Mouse (Mus musculus): ENCODE measurements around the gene Fam126b. TPM values are rescaled to one million over a fixed set of nuclear protein-coding genes. Genes with fewer than 3 reads are reported as not detected.
A peak's percentile ranks its signal among the peaks of the same experiment; 100 is the strongest.
"Not testable (repeated sequence)": the region's sequence is repeated elsewhere in the genome, so short reads cannot be mapped to it uniquely, and the experiment has no call there.

The Fam126b gene
- polyA plus RNA-seq, 1 experiment from 2014 or later, result 15.7 TPM

GRCm38 (mm10) chr1:58614424-58614823 is 28.3 kb upstream of the Fam126b start:
- ATAC-seq (ENCODE audit: low FRiP score), result no peak
- Histone ChIP-seq H3K4me2 (replicated peaks) (no peak overlapping the region), H3K4me3 (replicated peaks; ENCODE audit: low read length) (no peak overlapping the region), H3K27ac (no peak overlapping the region), H3K27me3 (ENCODE audit: control insufficient read depth, insufficient read depth, low read length) (no peaks in the 10 kb centered on the region), H3K9me3 (ENCODE audit: control insufficient read depth, low read length) (no peaks in the 10 kb centered on the region), H3K9ac (no peak overlapping the region), H3K36me3 (replicated peaks; ENCODE audit: control insufficient read depth, insufficient read depth) (no peaks in the 10 kb centered on the region), H3K4me1 (replicated peaks; ENCODE audit: control insufficient read depth, insufficient read depth, low read length) (no peaks in the 10 kb centered on the region)
- DNase-seq (ENCODE audit: low spot score), result no peak
- WGBS, result 85% methylated on average over 3 of the region's 3 CpGs

- Histone ChIP-seq H3K27me3 (ENCODE audit: control insufficient read depth, insufficient read depth, low read length) (no peaks in the 10 kb centered on the region), H3K4me3 (replicated peaks; ENCODE audit: low read length) (no peak overlapping the region), H3K27ac (no peak overlapping the region), H3K9ac (no peak overlapping the region), H3K4me2 (replicated peaks) (no peak overlapping the region), H3K36me3 (replicated peaks; ENCODE audit: control insufficient read depth, insufficient read depth) (no peaks in the 10 kb centered on the region), H3K4me1 (replicated peaks; ENCODE audit: control insufficient read depth, insufficient read depth, low read length) (no peaks in the 10 kb centered on the region), H3K9me3 (ENCODE audit: control insufficient read depth, low read length) (no peaks in the 10 kb centered on the region)
- WGBS, result 85% methylated on average over 6 of the region's 6 CpGs
- peak; percentile 49 for DNase-seq (ENCODE audit: low spot score)
- no peak for ATAC-seq (ENCODE audit: low FRiP score)
Observed at GRCm38 (mm10) chr1:58613786-58614185, 27.7 kb upstream of the Fam126b start.

DNA sequence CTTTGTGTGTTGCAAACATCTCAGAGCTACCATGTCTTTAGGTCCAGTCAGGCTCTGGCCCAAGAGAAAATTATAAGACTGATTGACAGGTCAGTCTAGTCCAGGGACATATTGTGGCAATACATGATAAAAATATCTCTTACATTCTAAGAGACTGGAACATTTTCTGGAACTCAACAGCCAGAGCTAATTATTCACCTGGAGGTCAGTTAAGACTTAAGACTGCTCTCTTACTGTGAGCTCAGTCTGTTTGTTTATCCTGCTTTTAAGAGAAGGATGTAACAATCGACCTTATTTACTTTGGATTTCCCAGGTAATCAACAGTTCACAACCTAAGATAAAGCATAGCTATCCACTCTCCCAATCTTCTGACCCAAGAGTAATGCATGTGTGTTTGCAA is 24.5 kb upstream of the Fam126b start:
- Histone ChIP-seq H3K9ac (no peak overlapping the region), H3K27me3 (ENCODE audit: control insufficient read depth, insufficient read depth, low read length) (no peaks in the 10 kb centered on the region), H3K27ac (no peak overlapping the region), H3K9me3 (ENCODE audit: control insufficient read depth, low read length) (no peaks in the 10 kb centered on the region), H3K4me1 (replicated peaks; ENCODE audit: control insufficient read depth, insufficient read depth, low read length) (no peaks in the 10 kb centered on the region), H3K4me3 (replicated peaks; ENCODE audit: low read length) (no peak overlapping the region), H3K36me3 (replicated peaks; ENCODE audit: control insufficient read depth, insufficient read depth) (no peaks in the 10 kb centered on the region), H3K4me2 (replicated peaks) (no peak overlapping the region)
- ATAC-seq (ENCODE audit: low FRiP score), result no peak
- 58% methylated on average over 1 of the region's 1 CpGs for WGBS
- no peak for DNase-seq (ENCODE audit: low spot score)

- Histone ChIP-seq H3K4me3 (replicated peaks; ENCODE audit: low read length) (no peak overlapping the region), H3K27me3 (ENCODE audit: control insufficient read depth, insufficient read depth, low read length) (no peaks in the 10 kb centered on the region), H3K4me2 (replicated peaks) (no peak overlapping the region), H3K36me3 (replicated peaks; ENCODE audit: control insufficient read depth, insufficient read depth) (no peaks in the 10 kb centered on the region), H3K4me1 (replicated peaks; ENCODE audit: control insufficient read depth, insufficient read depth, low read length) (no peaks in the 10 kb centered on the region), H3K9me3 (ENCODE audit: control insufficient read depth, low read length) (no peaks in the 10 kb centered on the region), H3K27ac (no peak overlapping the region), H3K9ac (no peak overlapping the region)
- DNase-seq (ENCODE audit: low spot score) (no peak), ATAC-seq (ENCODE audit: low FRiP score) (no peak)
- 89% methylated on average over 1 of the region's 1 CpGs for WGBS
Observed at GRCm38 (mm10) chr1:58610166-58610565, 24.0 kb upstream of the Fam126b start.

DNA sequence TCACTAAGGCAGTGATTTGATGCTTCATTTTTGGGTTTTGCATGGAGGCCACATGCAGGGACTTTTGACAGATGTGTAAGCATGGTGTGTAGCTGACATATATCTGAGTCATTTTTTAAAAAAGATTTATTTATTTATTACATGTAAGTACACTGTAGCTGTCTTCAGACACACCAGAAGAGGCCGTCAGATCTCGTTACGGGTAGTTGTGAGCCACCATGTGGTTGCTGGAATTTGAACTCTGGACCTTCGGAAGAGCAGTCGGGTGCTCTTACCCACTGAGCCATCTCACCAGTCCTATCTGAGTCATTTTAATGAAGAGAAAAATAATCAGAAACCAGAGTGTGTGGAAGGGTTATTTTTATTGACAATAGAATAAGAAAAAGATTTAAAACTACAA is 23.5 kb upstream of the Fam126b start:
- ATAC-seq (ENCODE audit: low FRiP score), result not testable (repeated sequence)

GRCm38 (mm10) chr1:58603738-58604137 is 17.6 kb upstream of the Fam126b start:
- no peak overlapping the region for H3K4me3 ChIP-seq (replicated peaks; ENCODE audit: low read length)
- WGBS, result 85% methylated on average over 4 of the region's 4 CpGs
- H3K27me3 ChIP-seq (ENCODE audit: control insufficient read depth, insufficient read depth, low read length), result no peaks in the 10 kb centered on the region
- ATAC-seq (ENCODE audit: low FRiP score) (no peak), DNase-seq (ENCODE audit: low spot score) (no peak)
- no peaks in the 10 kb centered on the region for H3K9me3 ChIP-seq (ENCODE audit: control insufficient read depth, low read length)
- no peaks in the 10 kb centered on the region for H3K36me3 ChIP-seq (replicated peaks; ENCODE audit: control insufficient read depth, insufficient read depth)
- no peak overlapping the region for H3K27ac ChIP-seq
- H3K9ac ChIP-seq, result no peak overlapping the region
- H3K4me1 ChIP-seq (replicated peaks; ENCODE audit: control insufficient read depth, insufficient read depth, low read length), result no peaks in the 10 kb centered on the region
- no peak overlapping the region for H3K4me2 ChIP-seq (replicated peaks)

More for the DNA sequence above, 23.5 kb upstream of the Fam126b start:
- H3K4me1 ChIP-seq (replicated peaks; ENCODE audit: control insufficient read depth, insufficient read depth, low read length); H3K9me3 ChIP-seq (ENCODE audit: control insufficient read depth, low read length); H3K27ac ChIP-seq; H3K9ac ChIP-seq; H3K27me3 ChIP-seq (ENCODE audit: control insufficient read depth, insufficient read depth, low read length); H3K36me3 ChIP-seq (replicated peaks; ENCODE audit: control insufficient read depth, insufficient read depth); H3K4me2 ChIP-seq (replicated peaks); DNase-seq (ENCODE audit: low spot score); H3K4me3 ChIP-seq (replicated peaks; ENCODE audit: low read length): not testable (repeated sequence)
- WGBS, result 96% methylated on average over 5 of the region's 5 CpGs

DNA sequence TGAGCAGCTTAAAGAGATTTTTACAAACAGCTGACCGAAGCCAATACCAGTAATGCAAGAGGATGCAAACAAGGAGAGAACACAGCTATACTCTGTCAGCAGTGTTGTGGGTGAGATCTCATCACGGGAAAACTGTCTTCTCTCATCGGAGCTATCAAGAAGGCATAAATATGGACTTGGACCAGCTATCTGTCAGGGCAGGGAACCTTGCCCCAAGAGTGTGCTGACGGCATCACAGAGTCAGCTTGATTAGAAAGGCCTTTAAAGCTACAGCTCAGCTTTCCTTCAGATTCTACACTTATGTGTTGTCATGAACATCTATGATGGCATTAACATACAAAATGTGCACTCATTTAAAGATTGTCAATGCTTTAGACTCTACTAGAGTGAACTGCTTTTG is 16.6 kb upstream of the Fam126b start:
- no peak overlapping the region for H3K27ac ChIP-seq
- no peaks in the 10 kb centered on the region for H3K4me1 ChIP-seq (replicated peaks; ENCODE audit: control insufficient read depth, insufficient read depth, low read length)
- WGBS, result 88% methylated on average over 4 of the region's 4 CpGs
- DNase-seq (ENCODE audit: low spot score), result no peak
- H3K36me3 ChIP-seq (replicated peaks; ENCODE audit: control insufficient read depth, insufficient read depth), result no peaks in the 10 kb centered on the region
- no peaks in the 10 kb centered on the region for H3K27me3 ChIP-seq (ENCODE audit: control insufficient read depth, insufficient read depth, low read length)
- no peak overlapping the region for H3K9ac ChIP-seq
- ATAC-seq (ENCODE audit: low FRiP score), result no peak
- no peak overlapping the region for H3K4me3 ChIP-seq (replicated peaks; ENCODE audit: low read length)
- no peak overlapping the region for H3K4me2 ChIP-seq (replicated peaks)
- H3K9me3 ChIP-seq (ENCODE audit: control insufficient read depth, low read length), result no peaks in the 10 kb centered on the region

- Histone ChIP-seq H3K27ac (no peak overlapping the region), H3K4me2 (replicated peaks) (peak overlapping the region; percentile 62), H3K27me3 (ENCODE audit: control insufficient read depth, insufficient read depth, low read length) (no peaks in the 10 kb centered on the region), H3K9ac (no peak overlapping the region), H3K4me3 (replicated peaks; ENCODE audit: low read length) (no peak overlapping the region), H3K9me3 (ENCODE audit: control insufficient read depth, low read length) (no peaks in the 10 kb centered on the region), H3K36me3 (replicated peaks; ENCODE audit: control insufficient read depth, insufficient read depth) (0 out of 2 replicates have a peak, but pooled peaks cover 6% of the 10 kb centered on the region), H3K4me1 (replicated peaks; ENCODE audit: control insufficient read depth, insufficient read depth, low read length) (peaks cover 14% of the 10 kb centered on the region)
- 80% methylated on average over 1 of the region's 1 CpGs for WGBS
- no peak for ATAC-seq (ENCODE audit: low FRiP score)
- DNase-seq (ENCODE audit: low spot score), result no peak
Observed at GRCm38 (mm10) chr1:58587491-58587890, 1.4 kb upstream of the Fam126b start.

DNA sequence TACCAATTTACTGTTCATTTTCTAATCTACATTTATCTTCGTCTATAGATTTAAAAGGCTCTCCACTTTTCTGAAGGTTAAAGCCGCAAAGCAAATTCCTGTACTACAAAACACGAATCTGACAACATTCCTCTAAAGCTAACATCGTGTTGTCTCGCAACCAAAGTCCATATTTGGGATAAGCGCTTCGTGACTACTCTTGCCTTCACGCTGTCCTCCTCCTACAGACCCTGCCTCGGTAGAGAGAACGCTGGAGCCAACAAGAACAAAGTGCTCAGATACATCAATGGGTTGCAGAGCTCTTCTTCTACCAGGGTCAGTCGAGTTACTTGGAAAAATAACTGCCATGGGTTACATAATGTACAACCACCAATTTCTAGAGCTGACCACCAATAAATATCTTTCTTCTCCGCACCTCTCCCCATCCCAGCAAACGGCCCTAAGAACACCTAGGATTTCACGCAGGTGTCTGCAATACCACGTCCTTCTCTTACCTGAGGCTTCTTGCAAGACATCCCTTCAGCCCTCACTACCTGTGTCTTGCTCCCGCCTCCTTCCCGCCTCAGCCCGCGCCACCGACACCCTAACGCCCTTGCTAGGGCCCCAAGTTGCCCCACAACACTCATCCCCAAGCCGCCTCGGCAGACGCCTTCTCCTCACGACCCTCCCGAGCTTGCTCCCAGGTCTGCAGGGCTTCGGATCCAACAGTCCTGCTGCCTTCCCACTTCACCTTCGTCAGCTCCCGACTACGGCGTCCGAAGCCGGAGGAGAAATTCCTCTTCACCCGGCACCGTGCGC is 551 bp downstream of the Fam126b start:
- peak; percentile 81 for ATAC-seq (ENCODE audit: low FRiP score)
- Histone ChIP-seq H3K9ac (peak overlapping the region; percentile 81), H3K4me2 (replicated peaks) (peak overlapping the region; percentile 68), H3K4me3 (replicated peaks; ENCODE audit: low read length) (peak overlapping the region; percentile 70), H3K27ac (peak overlapping the region; percentile 33; the same call in 1 of the 2 replicates), H3K36me3 (replicated peaks; ENCODE audit: control insufficient read depth, insufficient read depth) (no peaks in the 10 kb centered on the region), H3K9me3 (ENCODE audit: control insufficient read depth, low read length) (no peaks in the 10 kb centered on the region), H3K27me3 (ENCODE audit: control insufficient read depth, insufficient read depth, low read length) (no peaks in the 10 kb centered on the region), H3K4me1 (replicated peaks; ENCODE audit: control insufficient read depth, insufficient read depth, low read length) (peaks cover 14% of the 10 kb centered on the region)
- WGBS, result 7% methylated on average over 35 of the region's 36 CpGs
- no peak for DNase-seq (ENCODE audit: low spot score)

All from hindbrain, embryonic 14.5 days (tissue).